Mouse (Mus musculus): Measurements from ENCODE around the gene Mt3. TPM values are rescaled to one million over a fixed set of nuclear protein-coding genes. Genes with fewer than 3 reads are reported as not detected.
"Not testable (repeated sequence)": the region's sequence is repeated elsewhere in the genome, so short reads cannot be mapped to it uniquely, and the experiment has no call there.

Gene Mt3
- 10 to 100 TPM in 1 of 2 experiments, 1 to 10 TPM in 1; 7.6 to 11.1 TPM for total RNA-seq (2021)
- long read RNA-seq, experiment 1, transcript Mt3-201 (3 exons, 536 nt): major isoform, 5 of 5 reads
- long read RNA-seq, experiment 1, partial matches to known transcripts: 0 of 5 reads
- long read RNA-seq, experiment 1, other reads (novel, unspliced or antisense): 0 of 5 reads
- long read RNA-seq, experiment 2, transcript Mt3-201 (3 exons, 536 nt): major isoform, 5 of 5 reads
- long read RNA-seq, experiment 2, partial matches to known transcripts: 0 of 5 reads
- long read RNA-seq, experiment 2, other reads (novel, unspliced or antisense): 0 of 5 reads

DNA sequence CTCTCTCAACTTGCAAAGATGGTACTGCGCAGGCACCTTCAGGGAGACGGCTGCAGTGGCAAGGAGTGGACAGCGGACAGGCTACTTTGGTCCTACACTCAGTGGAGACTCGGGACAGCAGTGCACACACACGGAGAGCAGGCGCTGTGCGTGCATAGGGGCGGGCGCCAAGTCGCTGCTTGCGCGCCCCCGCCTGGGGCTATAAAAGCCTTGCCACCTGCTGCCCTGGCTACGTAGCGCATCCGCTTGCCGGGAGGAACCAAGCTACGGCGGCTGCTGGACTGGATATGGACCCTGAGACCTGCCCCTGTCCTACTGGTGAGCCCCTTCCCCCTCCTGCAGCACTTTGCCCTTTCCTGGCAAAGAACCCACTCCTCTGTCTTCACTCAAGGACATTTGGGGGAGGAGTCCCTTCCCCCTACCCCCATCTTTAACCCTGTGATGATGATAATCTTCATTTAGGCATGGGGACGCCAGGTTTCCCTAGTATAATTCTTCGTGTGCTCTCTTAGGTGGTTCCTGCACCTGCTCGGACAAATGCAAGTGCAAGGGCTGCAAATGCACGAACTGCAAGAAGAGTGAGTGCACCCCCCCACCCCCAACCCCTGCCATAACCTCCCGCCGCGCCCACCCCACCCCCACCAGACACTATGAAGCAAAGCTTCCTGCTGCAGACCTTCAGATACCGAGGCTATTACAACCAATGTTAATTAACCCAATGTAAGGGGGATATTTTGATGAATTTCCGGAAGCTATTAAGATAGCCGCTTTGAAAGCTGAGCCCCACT lies at the start of gene Mt3:
Gene Mt3, plus strand, starts transcription at position 95 of the 788 bp plus-strand sequence.
- peak; percentile 58 for DNase-seq

DNA sequence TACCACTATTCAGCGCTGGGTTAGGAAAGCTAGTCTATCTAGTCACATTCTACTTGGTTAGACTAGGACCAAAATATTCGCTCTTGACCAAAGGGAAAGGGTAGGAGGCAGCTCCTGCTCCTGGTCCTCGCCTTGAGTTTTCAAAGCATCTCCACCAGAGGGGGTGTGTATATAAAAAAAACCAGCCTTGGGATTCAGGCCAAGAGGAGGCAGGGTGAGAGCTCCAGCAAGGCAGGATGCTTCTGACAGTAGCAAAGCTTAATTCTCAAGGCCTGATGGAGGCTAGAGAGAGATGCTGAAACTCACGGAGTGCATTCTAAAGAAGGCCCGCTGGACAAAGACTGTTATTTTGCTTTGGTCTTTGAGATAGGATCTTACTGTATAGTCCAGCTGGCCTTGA lies 48.3 kb upstream of the Mt3 start:
- DNase-seq: peak; percentile 61

DNA sequence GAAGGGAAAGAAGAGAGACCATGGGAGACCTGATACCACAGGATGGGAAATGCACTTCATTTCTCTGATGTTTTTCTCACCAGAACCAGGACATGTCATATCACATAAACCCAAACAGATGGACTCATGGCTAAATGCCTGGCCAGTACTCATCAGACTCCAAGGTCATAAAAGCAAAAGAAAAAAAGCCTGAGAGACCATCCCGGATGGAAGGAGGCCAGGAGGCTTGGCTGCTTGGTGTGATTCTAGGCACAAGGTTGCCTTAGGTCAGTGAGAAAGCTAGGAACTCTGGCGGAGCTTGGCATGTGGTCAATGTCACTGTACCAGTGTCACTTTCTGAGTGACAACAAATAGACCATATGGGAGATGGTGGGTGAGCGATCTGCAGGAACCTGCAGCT lies 44.5 kb upstream of the Mt3 start:
- DNase-seq: peak; percentile 77

DNA sequence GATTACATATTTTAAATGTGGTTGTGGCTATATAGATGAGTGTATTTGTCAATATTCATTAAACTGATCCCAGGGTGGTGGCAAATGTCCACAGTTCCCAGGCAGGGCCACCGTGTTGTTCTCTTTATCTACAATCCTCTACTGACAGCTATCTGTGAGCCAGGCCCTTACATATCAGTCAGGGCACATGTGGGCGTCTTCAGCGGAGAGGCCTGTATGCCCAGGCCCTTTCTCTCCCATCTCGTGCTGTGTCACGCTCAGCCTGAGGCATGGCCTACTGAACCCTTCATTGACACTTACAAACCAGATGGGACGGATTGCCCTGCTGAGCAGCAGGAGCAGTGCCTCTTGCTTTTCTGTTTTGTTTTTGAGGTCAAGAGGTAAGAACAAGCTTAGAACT lies 43.0 kb upstream of the Mt3 start:
- no peak for DNase-seq

GRCm38 (mm10) chr8:94109835-94110234 lies 42.6 kb upstream of the Mt3 start:
- DNase-seq: no peak

GRCm38 (mm10) chr8:94110526-94111177 lies 41.8 kb upstream of the Mt3 start:
- no peak for DNase-seq

DNA sequence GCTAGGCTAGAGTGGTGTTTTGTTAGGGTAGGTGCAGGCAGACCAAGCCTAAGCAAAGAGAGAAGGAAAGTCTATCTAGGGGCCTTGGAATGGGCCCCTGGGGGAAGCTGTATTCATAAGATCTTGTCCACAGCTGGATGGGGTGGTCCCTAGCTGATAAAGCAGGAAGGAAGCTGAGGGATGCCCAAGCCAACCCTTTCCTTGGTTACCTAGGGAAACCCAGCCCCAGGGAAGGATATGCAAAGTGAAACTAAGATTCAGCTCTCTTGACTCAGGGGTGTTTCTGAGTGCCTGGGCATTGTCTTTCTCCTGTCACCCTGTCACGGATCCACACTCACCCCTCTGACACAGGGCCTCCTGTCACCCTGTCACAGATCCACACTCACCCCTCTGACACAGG lies 39.0 kb upstream of the Mt3 start:
- no peak for DNase-seq

DNA sequence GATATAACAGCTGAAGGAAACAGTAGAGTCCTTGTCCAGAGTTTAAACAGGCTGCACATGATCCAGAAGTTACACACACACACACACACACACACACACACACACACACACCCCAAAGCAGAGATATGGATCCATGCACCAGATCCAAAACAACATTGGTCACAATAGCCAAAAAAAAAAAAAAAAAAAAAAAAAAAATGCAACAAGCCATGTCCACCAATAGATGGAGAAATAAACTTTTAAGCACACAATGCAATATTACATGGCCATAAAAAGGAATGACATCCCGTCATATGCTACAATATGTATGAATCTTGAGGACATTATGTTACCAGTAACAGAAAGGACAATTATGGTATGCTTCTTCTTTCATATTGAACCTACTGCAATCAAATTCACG lies 38.4 kb upstream of the Mt3 start:
- DNase-seq: no peak

GRCm38 (mm10) chr8:94118776-94119430 lies 33.5 kb upstream of the Mt3 start:
- no peak for DNase-seq

DNA sequence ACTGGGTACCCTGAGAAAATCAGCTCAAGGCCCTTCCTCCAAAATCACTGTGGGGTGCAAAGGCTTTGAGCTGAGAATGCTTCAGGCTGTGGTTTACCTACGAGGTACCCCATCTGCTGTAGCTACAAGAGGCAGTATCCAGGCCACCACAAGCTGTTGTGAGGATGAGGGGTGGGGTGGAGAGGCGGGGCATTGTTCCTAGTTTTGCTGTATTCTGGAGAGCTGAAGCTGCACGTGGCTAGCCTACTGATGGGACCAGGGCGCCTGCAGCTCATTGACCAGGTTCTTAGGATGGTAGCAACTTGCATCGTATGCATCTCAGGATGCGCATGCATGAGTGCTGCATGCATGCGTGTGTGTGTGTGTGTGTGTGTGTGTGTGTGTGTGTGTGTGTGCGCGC lies 30.8 kb upstream of the Mt3 start:
- no peak for DNase-seq

GRCm38 (mm10) chr8:94122711-94123468 lies 29.5 kb upstream of the Mt3 start:
- DNase-seq: no peak

DNA sequence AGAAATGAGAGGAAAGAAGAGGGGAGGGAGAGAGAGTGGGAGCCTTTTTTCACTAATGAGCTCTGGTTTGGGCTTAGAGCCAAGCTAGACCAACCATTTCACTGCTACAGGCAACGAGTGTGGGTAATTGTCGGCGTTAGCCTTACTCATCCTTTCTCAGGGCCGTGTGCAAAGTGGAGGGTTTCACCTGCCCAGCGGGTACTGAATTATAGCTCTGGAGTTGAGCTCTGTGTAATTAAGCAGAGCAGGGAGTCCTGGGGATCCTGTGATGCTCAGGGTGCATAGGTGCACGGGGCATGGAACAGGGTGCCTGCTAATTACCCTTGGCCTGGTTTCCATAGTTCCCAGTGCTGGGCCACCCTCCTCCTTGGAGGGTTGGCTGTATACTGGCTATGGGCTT lies 24.7 kb upstream of the Mt3 start:
- no peak for DNase-seq

DNA sequence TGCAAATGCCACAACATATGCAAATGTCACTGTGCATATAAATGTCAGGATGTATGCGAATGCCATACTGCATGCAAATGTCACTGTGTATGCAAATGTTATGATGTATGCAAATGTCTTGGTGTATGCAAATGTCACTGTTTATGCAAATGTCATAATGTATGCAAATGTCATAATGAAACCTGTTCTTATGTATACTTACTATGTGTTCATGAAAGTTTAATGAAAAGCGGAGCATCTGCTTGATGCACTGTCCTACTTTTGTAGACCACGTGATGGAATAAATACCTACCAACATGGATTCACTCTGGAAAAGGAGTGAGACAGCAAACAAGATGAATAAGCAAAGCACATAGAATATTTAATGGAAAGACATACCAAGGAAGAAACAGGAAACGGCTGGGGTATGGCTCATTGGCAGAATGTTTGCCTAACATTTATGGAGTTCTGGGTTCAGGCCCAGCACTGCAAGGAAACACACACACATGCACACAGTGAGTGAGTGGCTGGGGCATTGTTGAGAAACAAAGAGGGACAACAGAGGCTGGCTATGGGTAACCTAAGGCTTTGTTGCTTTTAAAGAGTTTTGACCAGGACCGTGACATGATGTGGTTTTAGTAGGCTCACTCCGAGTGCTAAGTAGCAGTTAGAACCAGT lies 23.1 kb upstream of the Mt3 start:
- DNase-seq: no peak

GRCm38 (mm10) chr8:94130126-94130525 lies 22.3 kb upstream of the Mt3 start:
- no peak for DNase-seq

- no peak for DNase-seq
Observed at GRCm38 (mm10) chr8:94132096-94132495, 20.3 kb upstream of the Mt3 start.

DNA sequence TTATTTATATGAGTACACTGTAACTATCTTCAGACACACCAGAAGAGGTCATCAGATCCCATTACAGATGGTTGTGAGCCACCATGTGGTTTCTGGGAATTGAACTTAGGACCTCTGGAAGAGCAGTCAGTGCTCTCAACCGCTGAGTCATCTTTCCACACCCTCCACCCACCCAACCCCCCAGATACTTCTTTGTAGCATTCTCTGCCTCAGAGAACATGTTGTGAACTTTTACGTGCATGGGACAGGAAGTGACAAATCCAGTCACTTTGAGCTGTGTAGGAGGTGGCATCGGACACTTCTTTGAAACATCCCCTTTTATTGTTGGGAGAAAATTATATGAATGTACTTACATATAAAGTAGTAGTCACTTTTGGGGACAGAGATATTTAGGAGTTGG lies 17.8 kb upstream of the Mt3 start:
- not testable (repeated sequence) for DNase-seq

DNA sequence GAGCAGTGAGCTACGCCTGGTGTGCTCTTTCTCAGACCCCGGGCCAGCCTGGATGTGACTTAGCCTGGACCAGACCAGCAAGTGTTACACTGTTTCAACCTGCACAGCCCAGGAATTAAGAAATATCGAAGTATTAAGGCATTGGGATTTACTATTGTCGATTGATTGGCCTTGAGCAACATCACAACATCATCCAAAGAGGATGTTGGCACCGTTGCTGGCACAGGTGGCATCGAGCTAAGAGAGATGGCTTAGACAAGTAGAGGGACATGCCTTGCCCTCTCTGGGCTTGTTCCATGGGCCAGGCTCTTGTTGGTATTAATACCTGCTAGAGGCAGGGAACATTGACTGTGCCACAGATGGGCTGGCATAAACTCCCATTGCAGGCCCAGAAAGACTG lies 16.9 kb upstream of the Mt3 start:
- DNase-seq: no peak

- no peak for DNase-seq
Observed at GRCm38 (mm10) chr8:94136192-94136591, 16.2 kb upstream of the Mt3 start.

GRCm38 (mm10) chr8:94136933-94137332 lies 15.5 kb upstream of the Mt3 start, which contains the start of gene Mt4:
Gene Mt4 (plus strand): TSS chr8:94137197.
- DNase-seq: no peak

GRCm38 (mm10) chr8:94140266-94140795 lies 12.1 kb upstream of the Mt3 start:
- no peak for DNase-seq

GRCm38 (mm10) chr8:94148236-94148635 lies 4.2 kb upstream of the Mt3 start:
- DNase-seq: no peak

All from adrenal gland, postnatal 10 days (tissue).